Mouse (Mus musculus): ENCODE data around the gene Veph1. TPM values are rescaled to one million over a fixed set of nuclear protein-coding genes. Genes with fewer than 3 reads are reported as not detected.

Gene Veph1
- not detected in 2 replicates for polyA plus RNA-seq (2012; ENCODE audit: insufficient read depth, insufficient read length, low replicate concordance, missing spikeins)

DNA sequence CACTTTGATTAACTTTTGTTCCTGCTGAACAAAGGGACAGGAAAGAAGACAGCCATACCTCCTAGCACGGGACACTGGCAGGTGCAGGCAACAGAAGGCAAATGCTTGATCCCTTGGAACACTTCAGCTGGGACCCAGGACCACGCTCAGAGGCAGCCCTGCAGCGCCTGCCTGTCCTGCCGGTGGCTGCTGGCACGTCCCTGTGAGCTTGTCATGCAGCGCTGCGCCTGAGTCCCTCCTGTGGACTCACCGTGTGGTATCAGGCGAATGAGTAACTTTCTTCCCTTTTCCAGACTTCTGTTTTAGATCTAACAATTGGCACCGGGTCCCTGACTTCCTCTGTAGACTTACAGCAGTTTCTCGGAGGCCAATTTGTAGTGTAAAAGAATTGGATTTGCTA, at the start of gene Veph1:
Veph1 (minus strand) TSS at position 293 of the 400 bp plus-strand sequence.
- Histone ChIP-seq H3K4me1 (ENCODE audit: control insufficient read depth, insufficient read depth, low read length) (peaks cover 8% of the 10 kb centered on the region), H3K27ac (ENCODE audit: insufficient read depth, low read depth, low read length) (no peak within 1 kb of the TSS), H3K4me3 (ENCODE audit: insufficient read depth, low read depth, low read length) (no peak within 1 kb of the TSS)
- no peak for TF ChIP-seq POLR2A (IDR thresholded peaks at IDR 0.05; ENCODE audit: insufficient read depth, low read depth, low read length)
- no peak for TF ChIP-seq CTCF (IDR thresholded peaks at IDR 0.05; ENCODE audit: insufficient read depth, low read depth, low read length)
- WGBS, result 18% methylated on average over 11 of the region's 11 CpGs

GRCm38 (mm10) chr3:66340742-66341141, 44.1 kb upstream of the Veph1 start:
- Histone ChIP-seq H3K27ac (ENCODE audit: insufficient read depth, low read depth, low read length) (no peak overlapping the region), H3K4me3 (ENCODE audit: insufficient read depth, low read depth, low read length) (no peak overlapping the region), H3K4me1 (ENCODE audit: control insufficient read depth, insufficient read depth, low read length) (no peaks in the 10 kb centered on the region)
- TF ChIP-seq CTCF (IDR thresholded peaks at IDR 0.05; ENCODE audit: insufficient read depth, low read depth, low read length), result no peak
- TF ChIP-seq POLR2A (IDR thresholded peaks at IDR 0.05; ENCODE audit: insufficient read depth, low read depth, low read length), result no peak
- 80% methylated on average over 2 of the region's 2 CpGs for WGBS

DNA sequence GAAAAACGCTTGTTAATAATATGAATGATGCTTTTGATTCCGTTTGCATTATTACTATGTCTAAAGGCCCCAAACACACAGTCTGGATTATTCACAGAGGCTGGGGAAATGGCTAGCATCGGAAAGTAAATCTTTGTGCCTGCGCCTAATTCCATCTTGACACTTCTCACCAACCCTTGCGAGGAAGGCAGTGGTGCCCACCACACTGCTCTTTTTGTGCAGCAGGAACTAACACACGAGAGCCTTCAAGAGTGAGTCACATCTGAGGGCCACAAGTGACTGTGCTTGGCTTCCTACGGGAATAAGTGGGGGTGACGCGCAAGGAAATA, 35.7 kb upstream of the Veph1 start:
- no peak for TF ChIP-seq CTCF (IDR thresholded peaks at IDR 0.05; ENCODE audit: insufficient read depth, low read depth, low read length)
- TF ChIP-seq POLR2A (IDR thresholded peaks at IDR 0.05; ENCODE audit: insufficient read depth, low read depth, low read length), result no peak
- WGBS, result 84% methylated on average over 9 of the region's 9 CpGs
- Histone ChIP-seq H3K4me1 (ENCODE audit: control insufficient read depth, insufficient read depth, low read length) (no peaks in the 10 kb centered on the region), H3K27ac (ENCODE audit: insufficient read depth, low read depth, low read length) (no peak overlapping the region), H3K4me3 (ENCODE audit: insufficient read depth, low read depth, low read length) (no peak overlapping the region)

DNA sequence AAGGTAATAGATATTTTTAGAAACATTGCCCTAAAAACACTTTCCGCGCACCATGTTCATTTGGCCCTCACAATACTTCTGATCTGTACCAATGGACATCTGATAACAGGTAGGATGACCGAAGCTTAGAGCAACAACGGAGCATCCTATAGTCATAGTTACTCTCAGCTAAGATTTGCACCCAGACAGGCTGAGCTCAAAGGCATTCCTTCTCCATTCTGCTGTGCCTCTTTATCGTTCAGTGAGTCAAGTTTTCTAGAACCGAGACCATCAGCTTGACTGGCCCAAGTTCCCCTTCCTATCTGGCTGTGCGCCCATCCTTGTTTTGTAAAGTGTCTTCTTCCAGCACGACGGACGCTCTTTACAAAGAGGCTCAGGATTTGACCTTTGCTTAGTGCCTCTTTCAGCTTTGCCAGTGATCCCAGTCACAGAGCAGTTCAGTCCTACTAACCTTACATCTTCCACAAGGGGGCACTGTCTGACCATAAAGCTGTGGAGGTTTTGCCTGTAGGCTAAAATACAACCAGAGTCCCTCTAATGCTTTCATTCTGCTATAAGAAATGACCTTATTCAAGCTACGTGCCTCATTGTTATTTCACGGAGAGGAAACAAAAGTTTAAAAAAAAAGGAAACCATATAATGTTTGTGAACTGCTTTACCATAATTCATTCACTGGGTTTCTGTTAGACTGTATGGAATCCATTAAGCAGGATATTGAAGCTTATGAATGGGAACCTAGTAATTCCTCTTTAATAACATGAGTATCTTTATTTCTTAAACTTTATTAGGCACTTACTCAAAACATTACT, 35.2 kb upstream of the Veph1 start:
- H3K4me1 ChIP-seq (ENCODE audit: control insufficient read depth, insufficient read depth, low read length), result no peaks in the 10 kb centered on the region
- no peak overlapping the region for H3K4me3 ChIP-seq (ENCODE audit: insufficient read depth, low read depth, low read length)
- no peak for TF ChIP-seq CTCF (IDR thresholded peaks at IDR 0.05; ENCODE audit: insufficient read depth, low read depth, low read length)
- TF ChIP-seq POLR2A (IDR thresholded peaks at IDR 0.05; ENCODE audit: insufficient read depth, low read depth, low read length), result no peak
- WGBS, result 47% methylated on average over 12 of the region's 12 CpGs
- H3K27ac ChIP-seq (ENCODE audit: insufficient read depth, low read depth, low read length), result no peak overlapping the region

DNA sequence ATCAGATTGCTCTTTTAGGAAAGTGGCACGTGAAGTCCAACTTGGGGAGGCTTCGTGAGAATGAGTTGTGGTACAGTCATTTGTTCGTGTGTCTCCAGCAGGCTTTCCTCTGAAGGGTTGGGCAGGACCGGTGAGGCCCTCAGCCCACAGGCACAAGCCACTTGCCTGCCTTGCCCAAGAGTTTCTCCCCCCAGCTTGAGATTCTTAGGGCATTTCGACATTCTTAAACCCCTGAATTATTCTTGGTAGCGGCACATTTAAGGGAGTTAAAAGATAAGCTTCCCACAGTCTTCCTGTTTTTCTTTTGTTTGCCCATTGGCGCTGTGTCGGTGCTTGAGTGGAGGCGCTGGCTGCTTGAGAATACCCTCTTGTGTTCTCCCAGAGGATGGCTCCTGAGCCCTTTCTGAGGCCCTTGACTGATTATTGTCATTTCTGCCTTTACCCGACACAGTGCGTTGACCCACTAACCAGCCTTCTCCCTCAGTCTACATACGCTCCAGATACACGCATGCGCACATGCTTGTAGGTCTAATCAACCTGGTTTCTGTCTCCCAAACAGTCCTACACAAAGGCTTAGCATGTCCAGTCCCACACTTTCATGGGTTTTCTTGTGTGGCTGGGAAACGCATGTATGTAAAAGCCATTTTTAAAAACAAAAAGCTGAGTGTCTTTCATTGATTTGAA, 34.4 kb upstream of the Veph1 start:
- Histone ChIP-seq H3K4me1 (ENCODE audit: control insufficient read depth, insufficient read depth, low read length) (no peaks in the 10 kb centered on the region), H3K27ac (ENCODE audit: insufficient read depth, low read depth, low read length) (no peak overlapping the region), H3K4me3 (ENCODE audit: insufficient read depth, low read depth, low read length) (no peak overlapping the region)
- TF ChIP-seq POLR2A (IDR thresholded peaks at IDR 0.05; ENCODE audit: insufficient read depth, low read depth, low read length) (no peak), CTCF (IDR thresholded peaks at IDR 0.05; ENCODE audit: insufficient read depth, low read depth, low read length) (no peak)
- WGBS, result 84% methylated on average over 15 of the region's 15 CpGs

DNA sequence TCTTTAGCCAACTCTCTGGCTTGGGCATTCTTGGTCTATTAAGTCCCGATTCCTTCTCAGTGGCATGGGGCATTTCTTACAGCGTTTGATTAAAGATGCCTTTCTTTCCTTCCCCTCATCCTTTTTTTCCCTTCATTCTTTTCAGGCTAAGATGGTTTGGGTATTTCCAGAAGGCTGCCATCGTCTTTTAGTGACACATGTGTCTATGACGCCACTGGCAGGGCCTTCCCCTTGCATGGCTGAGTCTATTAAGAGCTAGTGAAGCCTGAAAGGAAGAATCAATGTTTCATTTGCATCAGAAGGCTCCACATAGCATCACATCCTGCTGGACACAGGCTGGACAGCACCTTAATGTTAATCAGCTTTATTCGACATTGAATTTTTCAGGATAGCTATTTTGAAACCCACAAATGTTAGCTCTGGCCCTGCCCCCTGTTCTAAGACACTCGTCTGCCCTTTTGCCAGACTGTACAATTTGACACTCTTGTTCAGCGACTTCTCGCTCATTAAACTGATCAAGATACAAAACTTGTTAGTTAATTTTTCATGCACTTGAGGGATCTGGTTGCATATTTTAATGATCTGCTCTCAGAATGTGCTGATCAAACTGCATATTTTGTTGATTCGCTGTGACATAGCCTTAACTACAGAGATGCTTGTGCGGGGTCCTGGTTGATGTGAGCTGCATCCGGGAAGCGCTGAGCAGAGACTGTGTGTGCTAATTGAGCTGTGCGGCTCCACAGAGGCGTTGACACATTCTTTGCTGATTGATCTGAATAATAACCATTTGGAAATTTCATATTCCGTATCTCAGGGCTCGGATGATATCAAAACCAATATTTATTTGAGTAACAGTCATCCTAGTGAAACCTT, 29.6 kb upstream of the Veph1 start:
- Histone ChIP-seq H3K4me1 (ENCODE audit: control insufficient read depth, insufficient read depth, low read length) (no peaks in the 10 kb centered on the region), H3K27ac (ENCODE audit: insufficient read depth, low read depth, low read length) (no peak overlapping the region), H3K4me3 (ENCODE audit: insufficient read depth, low read depth, low read length) (no peak overlapping the region)
- WGBS, result 51% methylated on average over 16 of the region's 16 CpGs
- no peak for TF ChIP-seq CTCF (IDR thresholded peaks at IDR 0.05; ENCODE audit: insufficient read depth, low read depth, low read length)
- no peak for TF ChIP-seq POLR2A (IDR thresholded peaks at IDR 0.05; ENCODE audit: insufficient read depth, low read depth, low read length)

GRCm38 (mm10) chr3:66325486-66325951, 28.9 kb upstream of the Veph1 start:
- H3K27ac ChIP-seq (ENCODE audit: insufficient read depth, low read depth, low read length), result no peak overlapping the region
- no peaks in the 10 kb centered on the region for H3K4me1 ChIP-seq (ENCODE audit: control insufficient read depth, insufficient read depth, low read length)
- WGBS, result 44% methylated on average over 5 of the region's 5 CpGs
- TF ChIP-seq POLR2A (IDR thresholded peaks at IDR 0.05; ENCODE audit: insufficient read depth, low read depth, low read length), result no peak
- no peak overlapping the region for H3K4me3 ChIP-seq (ENCODE audit: insufficient read depth, low read depth, low read length)

GRCm38 (mm10) chr3:66314793-66315715, 18.4 kb upstream of the Veph1 start:
- TF ChIP-seq POLR2A (IDR thresholded peaks at IDR 0.05; ENCODE audit: insufficient read depth, low read depth, low read length) (no peak), CTCF (IDR thresholded peaks at IDR 0.05; ENCODE audit: insufficient read depth, low read depth, low read length) (no peak)
- Histone ChIP-seq H3K4me3 (ENCODE audit: insufficient read depth, low read depth, low read length) (no peak overlapping the region), H3K27ac (ENCODE audit: insufficient read depth, low read depth, low read length) (no peak overlapping the region), H3K4me1 (ENCODE audit: control insufficient read depth, insufficient read depth, low read length) (no peaks in the 10 kb centered on the region)
- WGBS, result 76% methylated on average over 8 of the region's 8 CpGs

Measured in olfactory bulb, adult 2 months (tissue).